Mouse (Mus musculus) hindbrain, embryonic 11.5 days (tissue): ENCODE results near the gene Heg1. TPM values are rescaled to one million over a fixed set of nuclear protein-coding genes. Genes with fewer than 3 reads are reported as not detected.

Experiments used
- ATAC-seq: fragments of 200-750 bp; cut with Nextera tagmentation; 2 replicates; pipeline ENCODE4 v1.8.0; 2017; ENCODE audit warnings: mild to moderate bottlenecking, moderate TSS enrichment, moderate library complexity; ENCODE audit not compliant: low FRiP score
- DNase-seq: peaks from one replicate; pipeline ENCODE4 v3.0.0-alpha.2; 2015; ENCODE audit warnings: low spot score
- H3K27ac ChIP-seq: fragments of 300-500 bp; sonication (generic); 2 replicates; pipeline ENCODE4 v1.5.1; 2014; ENCODE audit warnings: mild to moderate bottlenecking, low read depth, low read length
- H3K27me3 ChIP-seq: fragments of 300-500 bp; sonication (generic); 2 replicates; pipeline ENCODE4 v1.6.1; 2014; ENCODE audit warnings: mild to moderate bottlenecking, low read length, moderate library complexity, mixed read lengths; ENCODE audit not compliant: control insufficient read depth, insufficient read depth
- H3K36me3 ChIP-seq: fragments of 300-500 bp; sonication (generic); 2 replicates; pipeline ENCODE4 v1.6.1; 2014; ENCODE audit warnings: mild to moderate bottlenecking, low read length, moderate library complexity, mixed read lengths; ENCODE audit not compliant: control insufficient read depth, insufficient read depth
- H3K4me1 ChIP-seq: fragments of 300-500 bp; sonication (generic); replicated peaks from 2 replicates; pipeline ENCODE4 v1.6.1; 2014; ENCODE audit warnings: low read length, mixed read lengths; ENCODE audit not compliant: control insufficient read depth, insufficient read depth
- H3K4me2 ChIP-seq: fragments of 300-500 bp; sonication (generic); replicated peaks from 2 replicates; pipeline ENCODE4 v1.6.1; 2014; ENCODE audit warnings: mild to moderate bottlenecking, low read depth, low read length
- H3K4me3 ChIP-seq: fragments of 300-500 bp; sonication (generic); 2 replicates; pipeline ENCODE4 v1.5.1; 2014; ENCODE audit warnings: low read depth, low read length
- H3K9ac ChIP-seq: fragments of 300-500 bp; sonication (generic); 2 replicates; pipeline ENCODE4 v1.6.1; 2014; ENCODE audit warnings: low read depth, low read length
- H3K9me3 ChIP-seq: fragments of 300-500 bp; sonication (generic); 2 replicates; pipeline ENCODE4 v1.6.1; 2016; ENCODE audit warnings: low read length; ENCODE audit not compliant: control insufficient read depth
- WGBS: fragments of 180-500 bp; shearing (Covaris S2); extraction: QIAGEN DNeasy Blood & Tissue Kit; methylation state at CpG from one replicate; pipeline ENCODE4 v1.1.7; 2014; 5-methylcytosine and 5-hydroxymethylcytosine counted together
- polyA plus RNA-seq: library from polyadenylated mRNA; unstranded; fragments of >200 nt; fragmentation: Nextera tagmentation; extraction: Ambion mirVana; gene quantifications from 2 replicates; pipeline ENCODE4 v1.2.1, GENCODE M21; 2014

Gene Heg1
- polyA plus RNA-seq, 1 experiment from 2014 or later = 22.8 TPM

DNA sequence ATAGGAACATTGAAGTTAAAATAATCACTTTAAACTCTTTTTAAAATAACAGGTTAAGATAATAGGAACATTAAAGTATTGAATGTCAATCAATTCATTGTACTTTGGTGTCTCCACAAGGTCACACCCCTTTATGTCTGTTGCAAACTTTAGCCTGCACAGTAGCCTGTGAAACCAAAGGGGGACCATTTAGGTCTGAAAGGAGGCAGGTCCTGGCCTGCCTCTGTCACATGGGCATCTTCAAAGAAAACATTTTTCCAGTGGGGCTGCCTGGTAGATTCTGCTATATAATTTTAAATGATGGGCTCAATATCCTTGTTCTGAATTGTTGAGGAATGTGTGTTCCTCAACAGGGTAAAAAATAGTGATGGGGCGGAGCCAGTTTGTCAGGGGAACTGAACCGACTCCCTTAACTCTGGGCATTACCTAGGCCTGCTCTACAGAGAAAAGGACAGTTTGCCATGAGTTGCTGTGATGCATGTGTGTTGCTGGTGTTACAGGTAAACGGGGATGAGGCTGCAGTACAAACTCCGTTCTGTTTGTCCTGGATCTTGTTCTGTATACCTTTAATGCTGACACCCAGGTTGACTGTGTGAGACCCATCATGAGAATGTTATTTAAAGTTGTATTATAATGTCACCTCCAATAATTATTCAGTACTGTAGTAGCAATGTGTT lies 86.7 kb downstream of the Heg1 start:
- Histone ChIP-seq H3K27ac (no peak overlapping the region), H3K4me1 (no peaks in the 10 kb centered on the region), H3K27me3 (no peaks in the 10 kb centered on the region), H3K9me3 (no peaks in the 10 kb centered on the region), H3K4me3 (no peak overlapping the region), H3K4me2 (no peak overlapping the region), H3K9ac (no peak overlapping the region), H3K36me3 (no peaks in the 10 kb centered on the region)
- ATAC-seq (no peak), DNase-seq (no peak)
- WGBS = 91% methylated on average over 4 of the region's 4 CpGs

DNA sequence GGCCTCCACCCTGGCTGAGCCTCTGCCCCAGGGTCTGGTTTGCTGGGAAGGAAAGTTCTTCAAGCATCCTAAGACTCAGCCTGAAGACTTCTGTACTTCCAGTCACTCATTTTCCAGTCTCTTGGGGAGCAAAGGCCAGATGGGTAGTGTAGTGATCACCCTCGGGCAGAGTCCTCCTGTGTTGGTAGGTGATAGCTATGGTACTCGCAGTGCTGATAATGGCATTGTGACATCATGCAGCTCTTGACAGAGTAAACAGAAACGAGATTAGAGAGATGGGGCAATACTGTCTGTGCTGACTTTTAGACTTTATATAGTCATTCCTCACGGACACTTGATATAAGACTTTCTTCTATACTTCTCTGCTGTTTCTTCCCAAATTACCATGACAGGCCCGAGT lies 88.6 kb downstream of the Heg1 start:
- DNase-seq = no peak
- Histone ChIP-seq H3K9ac (no peak overlapping the region), H3K9me3 (no peaks in the 10 kb centered on the region), H3K27me3 (no peaks in the 10 kb centered on the region), H3K4me3 (no peak overlapping the region), H3K4me1 (no peaks in the 10 kb centered on the region), H3K4me2 (no peak overlapping the region), H3K27ac (no peak overlapping the region), H3K36me3 (no peaks in the 10 kb centered on the region)
- WGBS = 88% methylated on average over 5 of the region's 5 CpGs
- no peak for ATAC-seq

DNA sequence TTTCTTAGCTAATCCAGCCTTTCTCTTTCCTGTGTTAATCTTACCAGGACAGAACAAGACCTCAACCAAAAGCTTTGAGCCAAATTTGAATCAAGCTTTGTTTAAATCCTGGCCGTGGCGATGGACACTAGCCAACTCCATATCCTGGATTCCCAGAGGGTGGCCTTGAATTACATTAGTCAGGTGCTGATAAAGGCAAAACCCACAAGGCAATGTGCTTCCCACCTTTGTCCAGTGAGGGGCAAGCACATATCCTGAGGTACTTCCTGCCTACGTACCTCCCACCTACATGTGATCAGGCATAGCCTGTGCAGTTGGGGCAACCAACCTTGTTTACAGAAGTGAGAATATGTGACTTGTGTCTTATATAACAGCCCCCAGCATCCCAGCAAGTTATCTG lies 90.8 kb downstream of the Heg1 start:
- DNase-seq (no peak), ATAC-seq (no peak)
- 91% methylated on average over 3 of the region's 3 CpGs for WGBS
- no peaks in the 10 kb centered on the region for H3K4me1 ChIP-seq
- no peaks in the 10 kb centered on the region for H3K27me3 ChIP-seq
- no peaks in the 10 kb centered on the region for H3K36me3 ChIP-seq
- no peak overlapping the region for H3K4me2 ChIP-seq
- H3K27ac ChIP-seq = no peak overlapping the region
- H3K9ac ChIP-seq = no peak overlapping the region
- H3K9me3 ChIP-seq = no peaks in the 10 kb centered on the region
- H3K4me3 ChIP-seq = no peak overlapping the region

DNA sequence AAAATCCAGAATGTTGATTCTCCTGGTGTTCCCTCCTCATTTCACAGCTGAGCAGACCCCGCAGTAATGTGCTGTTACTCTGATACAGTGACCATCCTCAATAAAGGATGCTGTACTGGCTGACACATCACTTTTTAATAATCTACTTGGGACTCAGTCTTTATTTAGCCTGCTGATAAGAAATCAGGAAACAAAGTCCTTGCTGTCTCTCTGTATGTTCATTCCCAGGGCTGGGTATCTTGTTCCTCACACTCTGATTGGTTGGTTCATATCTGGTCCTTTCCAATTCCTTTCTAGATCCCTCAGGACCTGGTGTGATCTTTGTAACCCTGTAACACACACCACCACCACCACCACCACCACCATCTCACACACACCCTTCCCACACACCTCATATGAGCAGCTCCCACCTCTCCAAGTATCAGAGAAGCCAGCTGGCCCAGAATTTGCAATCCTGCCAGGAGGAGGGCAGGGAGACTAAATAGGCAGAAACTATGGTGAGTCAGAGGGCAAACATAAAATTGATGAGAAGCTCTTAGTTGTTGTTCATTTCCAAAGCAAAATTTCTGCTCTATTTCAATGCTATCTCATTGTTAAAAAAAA lies 91.7 kb downstream of the Heg1 start:
- Histone ChIP-seq H3K27ac (no peak overlapping the region), H3K4me3 (no peak overlapping the region), H3K9me3 (no peaks in the 10 kb centered on the region), H3K9ac (no peak overlapping the region), H3K36me3 (no peaks in the 10 kb centered on the region), H3K4me1 (no peaks in the 10 kb centered on the region), H3K4me2 (no peak overlapping the region), H3K27me3 (no peaks in the 10 kb centered on the region)
- 95% methylated on average over 1 of the region's 1 CpGs for WGBS
- ATAC-seq (no peak), DNase-seq (no peak)

DNA sequence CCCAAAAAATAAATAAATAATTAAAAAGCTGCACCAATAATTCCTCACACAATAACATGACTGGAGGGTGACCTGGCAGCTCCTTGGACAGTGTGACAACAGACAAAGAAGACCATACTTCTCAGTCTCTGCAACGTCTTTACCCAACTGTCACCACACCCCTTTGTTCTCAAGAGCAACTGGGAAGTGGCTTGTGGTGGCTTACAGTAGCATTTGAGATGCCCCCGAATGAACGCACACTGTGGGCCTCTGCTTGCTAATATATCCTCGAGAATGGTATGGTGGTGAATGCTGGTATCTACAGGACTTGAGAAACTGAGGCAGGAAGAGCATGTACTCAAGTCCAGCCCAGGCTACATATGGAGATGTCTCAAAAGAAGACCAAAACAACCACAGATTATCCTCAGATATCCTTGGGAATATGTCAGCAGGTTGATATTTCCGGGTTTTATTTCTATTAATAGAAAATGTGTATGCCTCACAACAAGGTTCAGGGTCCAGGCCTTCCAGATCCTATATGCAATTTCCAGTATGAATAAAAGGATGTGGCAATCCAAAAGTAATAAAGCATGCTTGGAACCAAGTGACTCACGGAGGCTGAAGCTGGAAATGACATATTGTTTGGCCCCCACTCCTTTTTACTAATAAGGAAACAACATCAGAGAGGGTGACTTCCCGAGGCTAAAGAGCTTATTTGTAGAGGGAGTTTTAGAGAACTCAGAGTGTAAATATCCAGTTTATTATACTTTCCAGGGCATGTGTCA lies 92.8 kb downstream of the Heg1 start:
- no peaks in the 10 kb centered on the region for H3K27me3 ChIP-seq
- no peak for ATAC-seq
- H3K4me2 ChIP-seq = no peak overlapping the region
- 83% methylated on average over 7 of the region's 7 CpGs for WGBS
- no peak overlapping the region for H3K9ac ChIP-seq
- no peak for DNase-seq
- H3K27ac ChIP-seq = no peak overlapping the region
- no peaks in the 10 kb centered on the region for H3K4me1 ChIP-seq
- no peak overlapping the region for H3K4me3 ChIP-seq
- H3K36me3 ChIP-seq = no peaks in the 10 kb centered on the region
- no peaks in the 10 kb centered on the region for H3K9me3 ChIP-seq

DNA sequence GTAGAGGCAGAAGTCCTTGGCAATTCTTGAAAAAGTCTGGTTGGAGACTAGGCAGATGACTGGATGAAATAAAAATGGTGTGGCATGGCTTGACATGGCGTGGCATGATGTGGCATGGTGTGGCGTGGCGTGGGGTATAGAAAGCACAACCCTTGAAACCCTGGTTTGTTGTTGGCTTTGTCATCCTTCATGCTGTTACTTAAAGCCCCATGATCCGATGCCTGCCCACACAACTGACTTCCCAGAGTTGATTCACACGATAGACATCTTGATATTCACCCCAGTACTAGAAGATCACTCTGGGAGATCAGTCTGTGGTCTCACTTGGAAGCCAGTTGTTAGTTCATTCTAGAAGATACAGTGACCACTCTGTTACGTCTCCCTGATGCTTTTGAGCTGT lies 93.4 kb downstream of the Heg1 start:
- no peak overlapping the region for H3K4me3 ChIP-seq
- H3K4me1 ChIP-seq = no peaks in the 10 kb centered on the region
- no peak overlapping the region for H3K27ac ChIP-seq
- ATAC-seq = no peak
- H3K9ac ChIP-seq = no peak overlapping the region
- no peak for DNase-seq
- H3K36me3 ChIP-seq = no peaks in the 10 kb centered on the region
- no peaks in the 10 kb centered on the region for H3K27me3 ChIP-seq
- 93% methylated on average over 6 of the region's 6 CpGs for WGBS
- no peak overlapping the region for H3K4me2 ChIP-seq
- H3K9me3 ChIP-seq = no peaks in the 10 kb centered on the region

DNA sequence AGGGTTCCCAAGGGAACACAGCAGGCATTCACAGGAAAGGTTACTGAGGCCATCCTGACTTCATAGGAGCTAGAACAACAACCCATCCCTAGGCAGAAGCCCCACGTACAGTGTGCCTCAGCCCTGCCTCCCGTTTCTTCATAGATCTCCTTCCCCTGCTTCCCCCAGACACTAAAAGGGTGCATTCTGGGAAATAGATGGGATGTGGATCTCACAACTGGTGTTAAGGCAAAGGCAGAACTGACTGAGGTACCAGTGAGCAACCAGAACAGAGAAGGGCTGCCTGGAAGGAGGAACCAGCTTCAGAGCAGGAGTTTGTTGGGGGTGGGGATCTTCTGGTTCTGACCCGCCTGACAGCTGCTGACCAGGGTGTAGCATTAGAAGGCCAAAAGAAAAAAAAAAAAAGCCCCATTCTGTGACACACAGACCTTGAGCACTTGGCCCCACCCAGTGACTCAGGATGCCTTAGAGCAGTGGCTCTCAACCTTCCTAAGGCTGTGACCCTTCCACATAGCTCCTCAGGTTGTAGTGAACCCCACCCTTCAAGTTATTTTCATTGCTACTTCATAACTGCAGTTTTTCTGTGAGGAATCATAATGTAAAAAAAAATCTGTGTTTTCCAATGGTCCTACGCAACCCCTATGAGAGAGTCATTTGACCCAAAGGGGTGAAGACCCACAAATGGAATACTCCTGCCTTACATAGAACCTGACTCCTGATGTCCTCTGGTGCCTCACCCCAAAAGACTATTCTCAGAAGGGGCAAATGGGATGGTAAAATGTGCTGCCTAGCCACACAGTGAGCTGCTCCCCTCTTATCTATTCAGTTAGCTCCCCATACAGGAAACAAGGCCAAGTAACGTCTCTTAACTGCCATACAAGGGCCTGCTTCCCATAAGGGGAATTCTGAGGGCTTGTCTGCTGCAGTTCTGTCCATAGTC lies 97.9 kb downstream of the Heg1 start:
- no peak for DNase-seq
- no peaks in the 10 kb centered on the region for H3K27me3 ChIP-seq
- H3K27ac ChIP-seq = no peak overlapping the region
- no peak overlapping the region for H3K4me3 ChIP-seq
- no peak overlapping the region for H3K4me2 ChIP-seq
- H3K9ac ChIP-seq = no peak overlapping the region
- H3K4me1 ChIP-seq = no peaks in the 10 kb centered on the region
- H3K36me3 ChIP-seq = no peaks in the 10 kb centered on the region
- 72% methylated on average over 5 of the region's 5 CpGs for whole genome bisulfite sequencing
- ATAC-seq = no peak
- H3K9me3 ChIP-seq = no peaks in the 10 kb centered on the region

DNA sequence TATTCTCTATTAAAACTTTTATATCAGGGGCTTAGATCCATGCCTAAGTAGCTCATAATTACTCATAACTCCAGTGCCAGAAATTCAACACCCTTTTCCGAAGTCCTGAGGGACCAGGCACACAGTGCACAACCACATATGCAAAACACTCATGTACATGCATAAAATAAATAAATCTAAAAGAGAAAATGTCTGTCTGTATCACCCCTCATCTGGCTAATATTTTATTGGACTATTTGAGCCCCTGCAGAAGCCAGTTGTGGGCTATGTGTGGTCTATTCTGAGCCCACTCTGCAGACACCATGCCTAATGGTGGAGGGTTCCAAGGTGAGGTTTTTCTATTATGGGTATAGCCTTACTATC lies 98.5 kb downstream of the Heg1 start:
- Histone ChIP-seq H3K27me3 (no peaks in the 10 kb centered on the region), H3K4me3 (no peak overlapping the region), H3K36me3 (no peaks in the 10 kb centered on the region), H3K4me1 (no peaks in the 10 kb centered on the region), H3K9ac (no peak overlapping the region), H3K9me3 (no peaks in the 10 kb centered on the region), H3K27ac (no peak overlapping the region), H3K4me2 (no peak overlapping the region)
- ATAC-seq = no peak
- no peak for DNase-seq
- 92% methylated on average over 1 of the region's 1 CpGs for WGBS
